Mouse (Mus musculus): ENCODE measurements around the gene Tagln2.

The Tagln2 gene

DNA sequence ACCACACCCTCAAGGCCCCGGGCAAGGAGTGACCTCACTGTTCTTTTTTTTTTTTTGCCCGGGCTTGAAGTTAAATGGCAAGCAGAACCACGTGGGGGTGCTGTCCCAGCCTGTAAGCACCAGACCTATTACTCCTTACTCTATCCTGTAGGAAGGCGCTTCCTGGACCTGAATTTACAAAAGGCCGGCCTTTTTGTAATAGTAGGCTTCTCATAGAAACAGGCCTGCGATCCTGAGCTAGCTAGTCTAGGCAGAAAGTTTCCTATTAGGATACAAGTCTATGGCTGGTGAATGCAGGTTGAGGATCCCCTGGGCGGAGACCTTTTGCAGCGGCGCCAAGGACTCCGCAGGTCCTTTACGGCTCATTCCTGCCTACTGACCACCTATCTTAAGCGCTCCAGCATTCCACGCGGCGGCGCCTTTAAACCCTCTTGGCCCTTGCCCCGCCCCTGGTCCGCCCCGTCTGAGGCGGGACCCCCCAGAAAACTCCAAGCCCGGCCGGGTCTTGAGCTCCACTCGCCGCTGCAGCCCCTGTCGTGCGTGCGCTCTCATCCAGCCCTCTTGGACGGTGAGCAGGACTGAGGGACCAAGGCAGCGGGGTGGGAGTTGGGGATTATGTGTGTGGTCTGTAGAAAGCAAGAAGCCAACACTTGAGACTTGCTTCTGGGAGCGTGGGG lies at the start of gene Tagln2:
Gene Tagln2, plus strand, starts transcription at position 283 of the 677 bp plus-strand sequence.
- no peak for DNase-seq (ENCODE audit: low read depth, low spot score)

DNA sequence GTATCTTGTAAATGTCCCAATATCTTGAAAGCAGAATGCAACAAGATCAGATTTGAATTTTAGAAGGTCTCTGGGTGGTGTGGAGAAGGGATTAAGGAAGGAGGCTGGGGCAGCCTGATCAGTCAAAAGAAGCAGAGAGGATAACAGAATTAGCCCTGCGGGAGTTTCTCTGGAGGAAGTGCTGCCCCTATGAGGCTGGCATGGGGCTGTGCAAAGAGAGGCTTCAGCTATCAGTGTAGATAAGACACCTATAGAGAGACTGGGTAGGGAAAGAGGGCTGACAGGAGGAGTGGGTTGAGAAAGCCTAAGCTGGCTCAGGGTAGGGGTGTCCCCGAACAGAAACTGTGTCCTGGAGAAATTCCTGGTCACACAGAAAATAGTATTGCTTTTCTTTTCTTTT lies 49.6 kb upstream of the Tagln2 start:
- no peak for DNase-seq (ENCODE audit: low read depth, low spot score)

DNA sequence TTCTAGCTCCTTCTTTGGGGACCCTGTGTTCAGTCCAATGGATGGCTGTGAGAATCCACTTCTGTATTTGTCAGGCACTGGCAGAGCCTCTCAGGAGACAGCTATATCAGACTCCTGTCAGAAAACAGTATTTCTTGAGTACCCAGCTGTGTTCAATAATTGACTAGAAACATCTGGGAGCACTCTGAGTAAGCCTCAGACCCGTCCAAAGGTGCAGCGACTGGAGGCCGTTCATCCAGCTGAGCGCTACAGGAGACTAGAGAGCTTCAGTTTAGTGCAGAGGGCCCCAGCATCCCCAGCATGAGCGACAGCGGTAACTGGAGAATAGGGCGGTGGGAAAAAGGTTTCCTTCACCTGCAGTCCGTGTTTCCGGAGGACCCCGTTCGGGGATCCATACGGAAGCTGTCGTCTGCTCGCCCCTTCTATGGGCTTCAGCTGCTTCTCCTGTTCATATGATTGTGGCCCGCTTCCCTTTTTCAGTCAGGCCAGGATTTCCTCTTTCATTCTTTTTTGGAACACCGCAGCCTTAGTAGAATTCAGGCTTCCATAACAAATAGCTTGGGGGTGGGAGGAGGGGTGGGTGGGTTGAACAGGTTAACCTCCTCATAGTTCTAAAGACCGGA lies 48.9 kb upstream of the Tagln2 start:
- no peak for DNase-seq (ENCODE audit: low read depth, low spot score)

DNA sequence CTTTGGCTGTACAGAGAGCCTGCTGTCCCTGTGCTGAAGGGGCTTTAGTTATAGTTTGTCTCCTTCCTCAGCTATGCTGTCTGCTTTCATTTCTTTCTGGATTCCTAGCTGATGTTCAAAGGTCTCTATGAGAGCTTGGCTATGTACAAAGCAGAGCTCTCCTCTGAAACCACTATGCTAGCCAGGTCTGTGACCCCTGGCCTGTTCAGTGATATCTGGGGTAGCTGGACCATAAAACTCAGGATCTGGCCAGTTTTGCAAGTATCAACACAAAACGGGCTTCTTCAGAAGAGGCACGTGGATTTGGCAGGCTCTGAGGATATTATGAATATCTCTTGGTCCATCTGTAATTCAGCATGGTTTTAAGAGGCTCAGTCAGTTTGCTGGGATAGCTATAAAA lies 46.9 kb upstream of the Tagln2 start:
- no peak for DNase-seq (ENCODE audit: low read depth, low spot score)

GRCm38 (mm10) chr1:172453810-172454209 lies 46.0 kb upstream of the Tagln2 start:
- DNase-seq (ENCODE audit: low read depth, low spot score), result no peak

- DNase-seq (ENCODE audit: low read depth, low spot score), result no peak
Measured at GRCm38 (mm10) chr1:172455416-172455815, 44.4 kb upstream of the Tagln2 start.

DNA sequence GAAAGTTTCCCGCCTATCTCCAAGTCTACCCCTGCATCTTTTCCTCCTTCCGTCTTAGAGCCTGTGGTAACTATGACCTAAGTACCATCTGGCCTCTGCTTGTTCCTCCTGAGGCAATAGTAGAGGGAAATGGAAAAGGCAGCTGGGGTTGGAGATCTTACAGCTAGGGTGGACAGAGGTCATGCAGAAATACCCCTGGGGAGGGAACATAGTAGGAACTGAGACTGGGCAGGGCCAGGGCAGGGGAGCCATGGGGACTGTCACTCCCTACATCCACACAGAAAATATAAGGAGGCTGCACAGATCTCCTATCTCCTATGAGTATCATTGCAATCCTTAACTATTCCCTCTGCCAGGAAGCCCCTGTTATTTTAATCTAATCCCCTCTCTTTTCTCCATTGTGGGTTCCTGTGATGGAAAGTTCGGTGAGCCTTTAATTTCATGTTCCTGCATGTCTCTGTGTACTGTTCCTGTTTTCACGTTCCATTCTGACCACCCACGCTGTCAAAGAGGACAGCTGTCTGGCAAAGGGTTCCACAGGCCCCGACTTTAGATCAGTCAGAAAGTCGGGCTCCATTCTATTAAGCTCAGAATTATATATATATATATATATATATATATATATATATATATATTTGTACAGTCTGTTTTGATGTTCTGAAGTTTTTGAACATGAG lies 43.7 kb upstream of the Tagln2 start:
- peak; percentile 25 for DNase-seq (ENCODE audit: low read depth, low spot score)

DNA sequence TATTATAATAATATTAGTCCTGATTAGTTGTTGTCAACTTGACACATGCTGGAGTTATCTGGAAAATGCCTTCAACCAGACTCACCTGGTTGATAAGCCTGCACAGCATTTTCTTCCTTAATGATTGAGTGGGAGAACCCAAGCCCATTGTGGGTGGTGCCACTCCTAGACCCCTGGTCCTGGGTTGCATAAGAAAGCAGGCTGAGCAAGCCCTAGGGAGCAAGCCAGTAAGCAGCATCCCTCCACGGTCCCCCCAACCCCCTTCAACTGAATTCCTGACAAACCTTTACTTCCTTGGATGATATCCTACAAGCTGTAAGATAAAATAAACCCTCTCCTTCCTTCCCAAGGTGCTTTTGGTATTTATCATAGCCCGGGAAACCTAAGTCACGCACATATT lies 42.7 kb upstream of the Tagln2 start:
- no peak for DNase-seq (ENCODE audit: low read depth, low spot score)

DNA sequence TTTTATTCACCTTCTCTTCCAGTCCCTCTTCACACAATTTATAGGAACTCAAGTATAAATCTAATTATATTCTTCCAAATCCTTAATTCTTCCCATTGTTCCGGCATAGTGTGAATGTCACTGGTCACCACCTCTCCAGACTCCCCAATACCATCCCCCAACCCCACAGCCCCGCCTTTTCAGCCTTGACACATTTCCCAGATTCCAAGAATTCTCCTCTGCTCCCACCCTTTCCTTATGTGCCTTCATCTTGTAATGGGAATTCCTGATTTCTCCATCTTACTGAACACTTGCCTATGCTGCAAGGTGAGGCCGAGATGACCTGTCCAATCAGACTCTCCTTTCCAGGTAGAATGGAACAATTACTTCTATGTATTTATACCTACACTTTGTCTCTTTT lies 41.8 kb upstream of the Tagln2 start:
- DNase-seq (ENCODE audit: low read depth, low spot score), result no peak

DNA sequence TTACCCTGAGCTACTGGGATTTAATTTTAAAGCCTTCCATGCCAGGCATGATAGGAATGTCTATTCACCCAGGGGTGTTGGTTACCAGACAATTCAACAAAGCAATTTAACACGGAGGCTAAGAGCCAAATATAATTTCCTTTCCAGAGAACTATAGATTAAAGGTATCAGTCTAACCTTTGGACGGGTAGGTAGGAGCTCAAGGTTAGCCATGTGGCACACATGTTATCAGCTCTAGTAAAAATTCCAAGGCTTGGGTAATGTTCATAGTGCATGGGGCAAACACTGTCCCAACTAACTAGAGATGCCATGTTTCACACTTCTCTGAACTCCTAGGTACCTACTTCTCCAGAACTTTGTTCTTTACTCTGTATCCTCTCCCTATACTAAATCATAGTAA lies 38.2 kb upstream of the Tagln2 start:
- no peak for DNase-seq (ENCODE audit: low read depth, low spot score)

DNA sequence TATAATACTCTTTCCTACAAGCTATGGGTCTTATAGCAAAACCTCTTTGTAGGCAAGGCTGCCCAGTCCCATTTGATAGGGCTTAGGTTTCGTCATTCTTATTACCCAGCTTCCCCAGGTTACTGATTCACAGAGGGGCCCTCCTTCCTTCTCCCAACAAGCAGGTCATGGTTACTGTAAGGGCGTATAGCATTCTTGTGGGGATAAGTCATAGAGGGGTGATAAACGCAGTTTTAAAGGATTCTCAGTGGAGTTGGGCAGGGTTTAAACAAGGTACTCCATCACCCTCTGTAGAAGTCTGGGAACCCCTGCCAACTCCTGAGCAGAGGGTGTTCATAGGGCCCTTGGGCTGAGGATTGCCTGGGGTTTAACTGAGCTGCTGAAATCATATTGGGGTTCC lies 37.3 kb upstream of the Tagln2 start:
- DNase-seq (ENCODE audit: low read depth, low spot score), result no peak

DNA sequence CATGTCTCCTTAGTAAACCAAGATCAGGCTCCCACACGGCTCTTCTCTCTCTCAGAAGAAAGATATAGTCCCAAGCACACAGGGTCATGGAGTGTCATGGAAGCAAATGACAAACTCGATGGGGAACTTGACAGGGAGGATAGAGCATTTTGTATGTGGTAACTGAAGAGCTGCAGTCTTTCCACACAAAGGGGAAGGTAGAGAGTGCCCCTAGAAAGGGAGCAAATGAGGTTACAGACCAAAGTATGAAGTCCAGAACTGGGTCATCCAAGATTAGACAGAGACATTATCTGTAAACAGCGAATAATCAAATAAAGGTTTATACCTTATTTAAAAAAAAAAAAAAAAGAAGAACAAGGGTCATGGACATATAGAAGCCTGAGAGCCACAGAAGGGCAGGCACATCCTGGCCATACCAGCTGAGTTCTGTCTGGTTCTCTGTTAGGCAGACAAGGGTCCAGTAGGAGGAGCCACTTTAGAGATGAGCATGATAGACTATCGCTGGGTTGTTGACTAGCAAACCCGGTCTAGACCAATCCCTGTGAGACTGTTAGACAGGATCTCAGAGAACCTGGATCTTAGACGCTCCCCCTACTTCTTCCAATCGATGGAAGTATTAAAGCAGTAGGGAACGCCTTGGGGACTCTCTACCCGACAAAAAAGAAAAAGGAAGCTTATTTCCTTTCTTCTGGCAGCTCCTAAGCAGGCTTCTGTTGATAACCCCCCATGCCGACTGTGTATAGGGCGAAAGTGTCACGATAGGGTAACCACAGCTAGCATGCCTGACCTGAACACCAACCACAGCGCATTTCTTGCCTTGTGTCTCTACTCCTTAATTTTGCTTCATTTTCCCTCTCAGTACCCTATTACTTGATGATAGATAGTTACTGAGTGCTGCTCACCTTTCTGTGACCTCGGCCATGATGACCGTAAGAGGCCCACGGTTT lies 36.2 kb upstream of the Tagln2 start:
- DNase-seq (ENCODE audit: low read depth, low spot score), result no peak

- no peak for DNase-seq (ENCODE audit: low read depth, low spot score)
Measured at GRCm38 (mm10) chr1:172468301-172468877, 31.5 kb upstream of the Tagln2 start.

GRCm38 (mm10) chr1:172469373-172469772 lies 30.5 kb upstream of the Tagln2 start:
- DNase-seq (ENCODE audit: low read depth, low spot score), result no peak

GRCm38 (mm10) chr1:172469810-172470448 lies 29.9 kb upstream of the Tagln2 start:
- DNase-seq (ENCODE audit: low read depth, low spot score), result no peak

GRCm38 (mm10) chr1:172472909-172473308 lies 26.9 kb upstream of the Tagln2 start:
- DNase-seq (ENCODE audit: low read depth, low spot score), result no peak

DNA sequence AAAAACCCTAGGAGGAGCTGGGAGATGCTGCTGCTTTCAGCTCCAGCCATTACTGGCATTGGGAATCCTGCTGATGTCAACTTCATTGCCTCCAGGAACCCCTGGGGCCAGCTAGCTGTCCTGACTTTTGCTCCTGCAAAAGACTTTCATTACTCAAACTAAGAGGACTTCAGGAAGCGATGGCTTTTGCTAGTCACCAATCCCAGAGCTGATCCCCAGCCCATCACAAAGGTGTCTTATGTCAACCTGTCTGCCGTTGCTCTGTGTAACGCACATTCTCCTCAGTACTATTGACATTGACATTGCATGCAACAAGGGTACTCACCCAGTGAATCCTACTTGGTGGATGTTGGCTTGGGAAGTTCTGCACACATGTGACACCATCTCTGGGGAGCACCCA lies 25.7 kb upstream of the Tagln2 start:
- no peak for DNase-seq (ENCODE audit: low read depth, low spot score)

DNA sequence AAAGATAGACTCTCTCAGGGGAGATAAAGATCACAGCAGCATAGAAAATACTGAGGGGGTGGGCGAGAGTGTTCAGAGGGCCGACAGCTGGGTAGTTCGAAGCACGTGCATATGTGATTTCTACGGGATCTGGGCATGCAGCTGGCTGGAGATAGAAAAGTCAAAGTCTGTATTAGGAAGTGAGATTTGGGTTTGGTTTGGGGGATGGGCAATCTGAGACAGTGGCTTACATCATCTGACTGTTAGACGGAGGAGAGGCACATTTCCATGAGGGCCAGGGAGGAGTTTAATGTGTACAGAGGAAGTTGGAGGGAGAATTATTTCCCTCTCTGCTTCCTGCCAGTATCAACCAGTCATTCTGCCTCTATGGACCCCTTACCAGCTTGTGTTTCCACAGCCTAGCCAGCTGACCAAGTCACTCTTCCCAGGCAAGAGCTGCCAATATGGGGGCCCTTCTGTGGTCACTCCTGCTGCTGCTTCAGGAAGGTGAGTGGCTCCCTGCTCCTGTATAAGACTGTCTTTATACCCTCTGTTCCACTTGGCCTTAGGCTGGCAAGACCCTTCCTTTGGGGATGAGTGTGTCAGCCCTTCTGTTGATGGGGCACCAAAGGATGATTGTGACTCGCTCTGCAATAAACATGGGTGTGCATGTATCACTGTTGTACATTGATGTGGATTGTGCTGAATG lies 24.6 kb upstream of the Tagln2 start, which contains the start of gene Slamf9:
Gene Slamf9, plus strand, starts transcription at position 305 of the 688 bp plus-strand sequence.
- DNase-seq (ENCODE audit: low read depth, low spot score), result peak; percentile 45

GRCm38 (mm10) chr1:172478020-172478419 lies 21.8 kb upstream of the Tagln2 start:
- DNase-seq (ENCODE audit: low read depth, low spot score), result no peak

GRCm38 (mm10) chr1:172480376-172480775 lies 19.5 kb upstream of the Tagln2 start:
- DNase-seq (ENCODE audit: low read depth, low spot score), result no peak

Measured in brain, adult 2 months (tissue).